In the genomic region with DNA sequence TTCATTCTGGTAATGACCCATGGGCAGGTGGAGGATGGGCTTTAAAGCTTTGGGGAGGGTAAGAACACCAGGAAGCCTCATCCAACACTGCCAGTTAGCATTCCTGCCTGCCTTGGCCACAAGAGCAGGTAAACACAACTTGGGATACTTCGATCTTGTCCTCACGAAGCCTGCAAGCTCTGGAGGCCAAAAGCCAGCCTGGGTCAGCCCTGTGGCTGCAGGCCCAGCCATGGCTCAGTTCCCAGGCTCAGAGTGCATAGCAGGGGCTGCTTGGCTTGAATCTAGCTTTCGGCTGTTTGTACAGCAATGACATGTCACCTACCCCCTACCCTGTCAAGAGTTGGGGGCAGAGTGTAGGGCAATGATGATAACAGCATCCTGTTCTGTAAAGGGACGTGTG, we compare ENCODE assay signal across 9 mouse cellular contexts. TPM values are rescaled to one million over a fixed set of nuclear protein-coding genes. Genes with fewer than 3 reads are reported as not detected.
DNase-seq lines count a peak whose midpoint lies in the region; ATAC-seq and TF ChIP-seq lines count a peak whose summit lies in the region.
"Had no signal": no experiment of that assay in that cellular context is flagged by ENCODE, and none has a peak within 500 bp of the region (broad histone marks: within the 10 kb centered on the region; RNA-seq: fewer than 3 reads in every experiment).

No protein-coding gene starts in this region.

- H3K9ac ChIP-seq in midbrain, postnatal 0 days (replicated peaks; ENCODE audit: low read length, poor library complexity, severe bottlenecking): no peak overlapping the region
- H3K9ac ChIP-seq in midbrain, embryonic 16.5 days (ENCODE audit: low read depth, low read length): no peak overlapping the region
- H3K9ac ChIP-seq: neural tube, embryonic 13.5 days had no signal

- no peak overlapping the region for H3K27ac ChIP-seq in midbrain, postnatal 0 days (ENCODE audit: low read depth, low read length)
- H3K27ac ChIP-seq in midbrain, embryonic 16.5 days (ENCODE audit: low read length): no peak overlapping the region
- H3K27ac ChIP-seq: neural tube, embryonic 13.5 days had no signal

- DNase-seq in midbrain, postnatal 0 days (ENCODE audit: low spot score): peak; percentile 43
- DNase-seq in cerebellum, postnatal 25 days: peak; percentile 86 to 88
- DNase-seq in heart, postnatal 4 days: peak; percentile 68
- DNase-seq in lung, postnatal 4 days: peak; percentile 15 to 51
- no peak for DNase-seq in frontal cortex, postnatal 25 days (ENCODE audit: low spot score in 2 of 2)
- no peak for DNase-seq in thymus, adult 18-20 months

- H3K9me3 ChIP-seq in midbrain, postnatal 0 days (ENCODE audit: low read length): no peaks in the 10 kb centered on the region
- H3K9me3 ChIP-seq in midbrain, embryonic 16.5 days (replicated peaks; ENCODE audit: control insufficient read depth, low read length, poor library complexity, severe bottlenecking): no peaks in the 10 kb centered on the region
- H3K9me3 ChIP-seq: neural tube, embryonic 13.5 days had no signal

- no peaks in the 10 kb centered on the region for H3K27me3 ChIP-seq in midbrain, postnatal 0 days (ENCODE audit: insufficient read depth, low read length)
- H3K27me3 ChIP-seq in midbrain, embryonic 16.5 days (ENCODE audit: control insufficient read depth, insufficient read depth, low read depth, low read length): no peaks in the 10 kb centered on the region
- H3K27me3 ChIP-seq: neural tube, embryonic 13.5 days had no signal

- no peaks in the 10 kb centered on the region for H3K4me1 ChIP-seq in midbrain, postnatal 0 days (ENCODE audit: insufficient read depth, low read length)
- no peaks in the 10 kb centered on the region for H3K4me1 ChIP-seq in midbrain, embryonic 16.5 days (ENCODE audit: control insufficient read depth, insufficient read depth, low read length)
- H3K4me1 ChIP-seq: neural tube, embryonic 13.5 days had no signal

- no peak for ATAC-seq in midbrain, postnatal 0 days (ENCODE audit: low FRiP score)
- ATAC-seq in midbrain, embryonic 16.5 days: no peak
- ATAC-seq: inflammation-experienced regulatory T-cells, adult 6 months had no signal

- 69% methylated on average over 4 of the region's 4 CpGs for WGBS in midbrain, postnatal 0 days
- 89% methylated on average over 4 of the region's 4 CpGs for WGBS in midbrain, embryonic 16.5 days

- TF ChIP-seq CTCF in midbrain, postnatal 0 days (IDR thresholded peaks at IDR 0.05): no peak

- no peak overlapping the region for H3K4me2 ChIP-seq in midbrain, postnatal 0 days (ENCODE audit: low read depth, low read length, poor library complexity, severe bottlenecking)
- H3K4me2 ChIP-seq in midbrain, embryonic 16.5 days (ENCODE audit: low read length): no peak overlapping the region
- H3K4me2 ChIP-seq: neural tube, embryonic 13.5 days had no signal

- H3K4me3 ChIP-seq in midbrain, postnatal 0 days (ENCODE audit: low read depth, low read length): no peak overlapping the region
- no peak overlapping the region for H3K4me3 ChIP-seq in midbrain, embryonic 16.5 days (ENCODE audit: low read depth, low read length)
- H3K4me3 ChIP-seq: neural tube, embryonic 13.5 days had no signal

- H3K36me3 ChIP-seq in midbrain, postnatal 0 days (ENCODE audit: insufficient read depth, low read length): no peaks in the 10 kb centered on the region
- no peaks in the 10 kb centered on the region for H3K36me3 ChIP-seq in midbrain, embryonic 16.5 days (ENCODE audit: control insufficient read depth, insufficient read depth, low read length)
- H3K36me3 ChIP-seq: neural tube, embryonic 13.5 days had no signal

RNA-seq across cellular contexts. Expression of a gene that starts 21.0 kb away (rescaled TPM):
- total RNA-seq in midbrain, postnatal 0 days (2014; rRNA removed): 6.2 and 8.3 TPM in 2 replicates
- 7.8 and 8.7 TPM in 2 replicates for polyA plus RNA-seq in midbrain, postnatal 0 days (2015; fragmentation: Nextera tagmentation; extraction: Ambion mirVana)
- 3.7 and 6.5 TPM in 2 replicates for polyA plus RNA-seq in midbrain, embryonic 16.5 days (2015; fragmentation: Nextera tagmentation; extraction: Ambion mirVana)
- 1 to 10 TPM in 1 of 2 experiments, under 1 TPM in 1; 0.86 to 1.4 TPM for total RNA-seq in heart, postnatal 4 days (2021)

RNA-seq across cellular contexts. Expression of a gene that starts 26.8 kb away (rescaled TPM):
- total RNA-seq in midbrain, postnatal 0 days (2014; rRNA removed): 4.4 and 6.7 TPM in 2 replicates
- polyA plus RNA-seq in midbrain, postnatal 0 days (2015; fragmentation: Nextera tagmentation; extraction: Ambion mirVana): 4.7 and 5.9 TPM in 2 replicates
- polyA plus RNA-seq in midbrain, embryonic 16.5 days (2015; fragmentation: Nextera tagmentation; extraction: Ambion mirVana): 4.0 and 4.6 TPM in 2 replicates
- total RNA-seq in heart, postnatal 4 days (2021): 1 to 10 TPM; 1.9 to 2.4 TPM

Comparison
In these comparisons a context has a peak if more than half of its experiments do, and no peak if none do; other contexts are left out.
1. DNase-seq: peak in midbrain, postnatal 0 days (single experiment), cerebellum, postnatal 25 days (2 of 2), heart, postnatal 4 days (single experiment) and lung, postnatal 4 days (2 of 2); none in frontal cortex, postnatal 25 days (0 of 2) and thymus, adult 18-20 months (0 of 2).